Mouse (Mus musculus): ENCODE data around the gene Ttll8.

Ttll8 gene

GRCm38 (mm10) chr15:88921131-88921991 lies 32.9 kb downstream of the Ttll8 start:
- DNase-seq (ENCODE audit: low read depth, low spot score), result peak; percentile 85

- DNase-seq (ENCODE audit: low read depth, low spot score), result no peak
Observed at GRCm38 (mm10) chr15:88920065-88920464, 34.2 kb downstream of the Ttll8 start.

- peak; percentile 62 for DNase-seq (ENCODE audit: low read depth, low spot score)
Observed at GRCm38 (mm10) chr15:88919328-88919727, 34.9 kb downstream of the Ttll8 start.

- no peak for DNase-seq (ENCODE audit: low read depth, low spot score)
Observed at GRCm38 (mm10) chr15:88917126-88917525, 37.1 kb downstream of the Ttll8 start.

GRCm38 (mm10) chr15:88916366-88916765 lies 37.9 kb downstream of the Ttll8 start:
- peak; percentile 63 for DNase-seq (ENCODE audit: low read depth, low spot score)

- no peak for DNase-seq (ENCODE audit: low read depth, low spot score)
Observed at GRCm38 (mm10) chr15:88915046-88915445, 39.2 kb downstream of the Ttll8 start.

- DNase-seq (ENCODE audit: low read depth, low spot score), result peak; percentile 54
Observed at GRCm38 (mm10) chr15:88906347-88906746, 47.9 kb downstream of the Ttll8 start.

GRCm38 (mm10) chr15:88904056-88904811 lies 50.0 kb downstream of the Ttll8 start:
- DNase-seq (ENCODE audit: low read depth, low spot score), result peak; percentile 58

GRCm38 (mm10) chr15:88903086-88903485 lies 51.1 kb downstream of the Ttll8 start:
- peak; percentile 77 for DNase-seq (ENCODE audit: low read depth, low spot score)

- no peak for DNase-seq (ENCODE audit: low read depth, low spot score)
Observed at GRCm38 (mm10) chr15:88902200-88902875, 51.9 kb downstream of the Ttll8 start.

- DNase-seq (ENCODE audit: low read depth, low spot score), result no peak
Observed at GRCm38 (mm10) chr15:88896341-88896980, 57.8 kb downstream of the Ttll8 start.

- no peak for DNase-seq (ENCODE audit: low read depth, low spot score)
Observed at GRCm38 (mm10) chr15:88895891-88896290, 58.3 kb downstream of the Ttll8 start.

GRCm38 (mm10) chr15:88895119-88895518 lies 59.1 kb downstream of the Ttll8 start:
- peak; percentile 62 for DNase-seq (ENCODE audit: low read depth, low spot score)

GRCm38 (mm10) chr15:88892876-88893275 lies 61.3 kb downstream of the Ttll8 start:
- peak; percentile 84 for DNase-seq (ENCODE audit: low read depth, low spot score)

- no peak for DNase-seq (ENCODE audit: low read depth, low spot score)
Observed at GRCm38 (mm10) chr15:88892252-88892651, 62.0 kb downstream of the Ttll8 start.

- no peak for DNase-seq (ENCODE audit: low read depth, low spot score)
Observed at GRCm38 (mm10) chr15:88891676-88892040, 62.6 kb downstream of the Ttll8 start.

GRCm38 (mm10) chr15:88890751-88891675 lies 63.2 kb downstream of the Ttll8 start:
- peak; percentile 97 for DNase-seq (ENCODE audit: low read depth, low spot score)

- no peak for DNase-seq (ENCODE audit: low read depth, low spot score)
Observed at GRCm38 (mm10) chr15:88889994-88890393, 64.2 kb downstream of the Ttll8 start.

GRCm38 (mm10) chr15:88889032-88889431 lies 65.2 kb downstream of the Ttll8 start:
- DNase-seq (ENCODE audit: low read depth, low spot score), result no peak

GRCm38 (mm10) chr15:88885376-88885775 lies 68.8 kb downstream of the Ttll8 start:
- DNase-seq (ENCODE audit: low read depth, low spot score), result no peak

GRCm38 (mm10) chr15:88883342-88883741 lies 70.9 kb downstream of the Ttll8 start:
- no peak for DNase-seq (ENCODE audit: low read depth, low spot score)
